Mouse (Mus musculus) limb, embryonic 13.5 days (tissue): ENCODE data around the gene Nfe2l1. TPM values are rescaled to one million over a fixed set of nuclear protein-coding genes. Genes with fewer than 3 reads are reported as not detected.
"Not testable (repeated sequence)": the region's sequence is repeated elsewhere in the genome, so short reads cannot be mapped to it uniquely, and the experiment has no call there.

Source experiments
- ATAC-seq: fragments of 200-750 bp; cut with Nextera tagmentation; 2 replicates; pipeline ENCODE4 v1.8.0; 2017; ENCODE audit warnings: low read depth, moderate number of reproducible peaks, moderate TSS enrichment; ENCODE audit not compliant: low FRiP score
- H3K27ac ChIP-seq: fragments of 300-500 bp; sonication (generic); 2 replicates; pipeline ENCODE4 v1.5.1; 2015; ENCODE audit warnings: inconsistent platforms, mild to moderate bottlenecking, moderate library complexity
- H3K27me3 ChIP-seq: fragments of 300-500 bp; sonication (generic); 2 replicates; pipeline ENCODE4 v1.6.1; 2015; ENCODE audit warnings: mild to moderate bottlenecking, inconsistent platforms
- H3K36me3 ChIP-seq: fragments of 300-500 bp; sonication (generic); 2 replicates; pipeline ENCODE4 v1.6.1; 2015; ENCODE audit warnings: inconsistent platforms, mild to moderate bottlenecking, moderate library complexity
- H3K4me1 ChIP-seq: fragments of 300-500 bp; sonication (generic); 2 replicates; pipeline ENCODE4 v1.6.1; 2015; ENCODE audit warnings: inconsistent platforms
- H3K4me2 ChIP-seq: fragments of 300-500 bp; sonication (generic); replicated peaks from 2 replicates; pipeline ENCODE4 v1.6.1; 2015; ENCODE audit warnings: inconsistent platforms, mild to moderate bottlenecking, moderate library complexity
- H3K4me3 ChIP-seq: fragments of 300-500 bp; sonication (generic); 2 replicates; pipeline ENCODE4 v1.5.1; 2015; ENCODE audit warnings: moderate library complexity, mild to moderate bottlenecking, inconsistent platforms
- H3K9ac ChIP-seq: fragments of 300-500 bp; sonication (generic); 2 replicates; pipeline ENCODE4 v1.6.1; 2015; ENCODE audit warnings: mild to moderate bottlenecking, inconsistent platforms
- H3K9me3 ChIP-seq: fragments of 300-500 bp; sonication (generic); 2 replicates; pipeline ENCODE4 v1.6.1; 2016; ENCODE audit warnings: inconsistent platforms
- WGBS: fragments of 180-500 bp; shearing (Covaris S2); methylation state at CpG from one replicate; pipeline ENCODE4 v1.1.7; 2015; 5-methylcytosine and 5-hydroxymethylcytosine counted together
- polyA plus RNA-seq: library from polyadenylated mRNA; unstranded; fragments of >200 nt; fragmentation: Nextera tagmentation; extraction: Ambion mirVana; gene quantifications from 2 replicates; pipeline ENCODE4 v1.2.1, GENCODE M21; 2015

Nfe2l1 gene
- polyA plus RNA-seq, 1 experiment from 2014 or later = 69.3 TPM

GRCm38 (mm10) chr11:96813920-96814319 is 15.8 kb downstream of the Nfe2l1 start:
- Histone ChIP-seq H3K9ac (no peak overlapping the region), H3K4me2 (no peak overlapping the region), H3K27ac (no peak overlapping the region), H3K4me3 (no peak overlapping the region), H3K36me3 (peaks cover 97% of the 10 kb centered on the region), H3K9me3 (no peaks in the 10 kb centered on the region), H3K4me1 (no peaks in the 10 kb centered on the region), H3K27me3 (no peaks in the 10 kb centered on the region)
- no peak for ATAC-seq
- WGBS = 88% methylated on average over 5 of the region's 5 CpGs

GRCm38 (mm10) chr11:96813455-96813854 is 16.3 kb downstream of the Nfe2l1 start:
- Histone ChIP-seq H3K9me3 (no peaks in the 10 kb centered on the region), H3K36me3 (peaks cover 97% of the 10 kb centered on the region), H3K4me3 (no peak overlapping the region), H3K4me2 (no peak overlapping the region), H3K4me1 (no peaks in the 10 kb centered on the region), H3K9ac (no peak overlapping the region), H3K27me3 (no peaks in the 10 kb centered on the region), H3K27ac (no peak overlapping the region)
- no peak for ATAC-seq
- WGBS = 79% methylated on average over 4 of the region's 4 CpGs

GRCm38 (mm10) chr11:96811188-96811587 is 18.6 kb downstream of the Nfe2l1 start:
- H3K9me3 ChIP-seq, H3K27ac ChIP-seq, H3K4me3 ChIP-seq, H3K9ac ChIP-seq, H3K4me1 ChIP-seq, ATAC-seq, H3K4me2 ChIP-seq, H3K27me3 ChIP-seq: not testable (repeated sequence)
- H3K36me3 ChIP-seq = peaks cover 91% of the 10 kb centered on the region
- 82% methylated on average over 1 of the region's 1 CpGs for WGBS

- Histone ChIP-seq H3K9me3 (no peaks in the 10 kb centered on the region), H3K27ac (no peak overlapping the region), H3K27me3 (no peaks in the 10 kb centered on the region), H3K4me1 (no peaks in the 10 kb centered on the region), H3K4me3 (no peak overlapping the region), H3K36me3 (peaks cover 93% of the 10 kb centered on the region), H3K9ac (no peak overlapping the region), H3K4me2 (no peak overlapping the region)
- no peak for ATAC-seq
- WGBS = 92% methylated on average over 6 of the region's 6 CpGs
These were observed 20.1 kb downstream of the Nfe2l1 start for GRCm38 (mm10) chr11:96809562-96810235.

GRCm38 (mm10) chr11:96808066-96808465 is 21.7 kb downstream of the Nfe2l1 start:
- H3K36me3 ChIP-seq = peaks cover 94% of the 10 kb centered on the region
- H3K9ac ChIP-seq = no peak overlapping the region
- no peak overlapping the region for H3K4me2 ChIP-seq
- no peaks in the 10 kb centered on the region for H3K27me3 ChIP-seq
- no peak overlapping the region for H3K4me3 ChIP-seq
- H3K27ac ChIP-seq = no peak overlapping the region
- no peaks in the 10 kb centered on the region for H3K4me1 ChIP-seq
- no peaks in the 10 kb centered on the region for H3K9me3 ChIP-seq
- 67% methylated on average over 1 of the region's 1 CpGs for WGBS
- ATAC-seq = no peak

GRCm38 (mm10) chr11:96805606-96806005 is 24.2 kb downstream of the Nfe2l1 start:
- Histone ChIP-seq H3K4me2 (no peak overlapping the region), H3K27ac (no peak overlapping the region), H3K36me3 (peaks cover 93% of the 10 kb centered on the region), H3K4me1 (no peaks in the 10 kb centered on the region), H3K4me3 (no peak overlapping the region), H3K9ac (no peak overlapping the region), H3K27me3 (no peaks in the 10 kb centered on the region), H3K9me3 (no peaks in the 10 kb centered on the region)
- WGBS = 93% methylated on average over 5 of the region's 5 CpGs
- no peak for ATAC-seq

- no peaks in the 10 kb centered on the region for H3K4me1 ChIP-seq
- no peaks in the 10 kb centered on the region for H3K27me3 ChIP-seq
- no peak overlapping the region for H3K4me2 ChIP-seq
- H3K4me3 ChIP-seq = no peak overlapping the region
- H3K9me3 ChIP-seq = no peaks in the 10 kb centered on the region
- no peak overlapping the region for H3K27ac ChIP-seq
- no peak for ATAC-seq
- 89% methylated on average over 2 of the region's 2 CpGs for WGBS
- H3K9ac ChIP-seq = no peak overlapping the region
- peaks cover 84% of the 10 kb centered on the region for H3K36me3 ChIP-seq
These were observed 30.3 kb downstream of the Nfe2l1 start for GRCm38 (mm10) chr11:96799511-96799910.

GRCm38 (mm10) chr11:96796586-96796985 is 33.2 kb downstream of the Nfe2l1 start:
- Histone ChIP-seq H3K9ac (no peak overlapping the region), H3K4me2 (no peak overlapping the region), H3K4me3 (no peak overlapping the region), H3K36me3 (peaks cover 64% of the 10 kb centered on the region), H3K4me1 (peaks cover 18% of the 10 kb centered on the region), H3K27ac (no peak overlapping the region), H3K9me3 (no peaks in the 10 kb centered on the region), H3K27me3 (no peaks in the 10 kb centered on the region)
- ATAC-seq = no peak
- 75% methylated on average over 1 of the region's 1 CpGs for WGBS

- H3K27me3 ChIP-seq = no peaks in the 10 kb centered on the region
- no peak overlapping the region for H3K9ac ChIP-seq
- WGBS = 98% methylated on average over 2 of the region's 2 CpGs
- H3K27ac ChIP-seq = no peak overlapping the region
- no peak overlapping the region for H3K4me2 ChIP-seq
- no peak overlapping the region for H3K4me3 ChIP-seq
- H3K4me1 ChIP-seq = peaks cover 22% of the 10 kb centered on the region
- H3K9me3 ChIP-seq = no peaks in the 10 kb centered on the region
- peaks cover 64% of the 10 kb centered on the region for H3K36me3 ChIP-seq
- no peak for ATAC-seq
These were observed 33.7 kb downstream of the Nfe2l1 start for GRCm38 (mm10) chr11:96796081-96796480.

GRCm38 (mm10) chr11:96795491-96795890 is 34.3 kb downstream of the Nfe2l1 start:
- Histone ChIP-seq H3K4me3 (no peak overlapping the region), H3K9me3 (no peaks in the 10 kb centered on the region), H3K27me3 (no peaks in the 10 kb centered on the region), H3K4me2 (no peak overlapping the region), H3K4me1 (peaks cover 28% of the 10 kb centered on the region), H3K36me3 (peaks cover 60% of the 10 kb centered on the region), H3K27ac (no peak overlapping the region), H3K9ac (no peak overlapping the region)
- ATAC-seq = no peak
- whole genome bisulfite sequencing = 93% methylated on average over 13 of the region's 13 CpGs

GRCm38 (mm10) chr11:96790681-96791080 is 39.1 kb downstream of the Nfe2l1 start:
- H3K4me1 ChIP-seq = peaks cover 35% of the 10 kb centered on the region
- no peaks in the 10 kb centered on the region for H3K9me3 ChIP-seq
- peak overlapping the region; percentile 96 for H3K4me2 ChIP-seq
- WGBS = 8% methylated on average over 1 of the region's 1 CpGs
- peaks cover 27% of the 10 kb centered on the region for H3K36me3 ChIP-seq
- H3K27ac ChIP-seq = no peak overlapping the region
- H3K4me3 ChIP-seq = peak overlapping the region; percentile 90
- no peaks in the 10 kb centered on the region for H3K27me3 ChIP-seq
- no peak for ATAC-seq
- H3K9ac ChIP-seq = peak overlapping the region; percentile 58

GRCm38 (mm10) chr11:96789990-96790389 is 39.8 kb downstream of the Nfe2l1 start:
- Histone ChIP-seq H3K4me2 (peak overlapping the region; percentile 96), H3K27ac (peak overlapping the region; percentile 96; the same call in 1 of the 2 replicates), H3K36me3 (peaks cover 20% of the 10 kb centered on the region), H3K27me3 (no peaks in the 10 kb centered on the region), H3K9me3 (no peaks in the 10 kb centered on the region), H3K4me1 (peaks cover 35% of the 10 kb centered on the region), H3K9ac (peak overlapping the region; percentile 91), H3K4me3 (peak overlapping the region; percentile 90)
- 10% methylated on average over 5 of the region's 5 CpGs for WGBS
- ATAC-seq = no peak
